Mouse (Mus musculus) urinary bladder, adult 2 months (tissue): ENCODE results near the gene Zfp981. TPM values are rescaled to one million over a fixed set of nuclear protein-coding genes. Genes with fewer than 3 reads are reported as not detected.
"Not testable (repeated sequence)": the region's sequence is repeated elsewhere in the genome, so short reads cannot be mapped to it uniquely, and the experiment has no call there.

Source experiments
- DNase-seq: peaks from one replicate; pipeline ENCODE4 v3.0.0; 2022; ENCODE audit warnings: low spot score
- polyA plus RNA-seq: library from polyadenylated mRNA; depleted of rRNA; stranded (reverse); fragments of >200 nt; gene quantifications from 2 replicates; pipeline ENCODE4 v1.2.3, GENCODE M21; 2012; rRNA removed

The Zfp981 gene
- 0.09 and 0.17 TPM in 2 replicates for polyA plus RNA-seq

GRCm38 (mm10) chr4:146501727-146502126 is at the start of gene Zfp981:
Gene Zfp981, plus strand, starts transcription at chr4:146502027.
- DNase-seq = not testable (repeated sequence)

- not testable (repeated sequence) for DNase-seq
Observed at GRCm38 (mm10) chr4:146452576-146452975, 49.3 kb upstream of the Zfp981 start.

- not testable (repeated sequence) for DNase-seq
Observed at GRCm38 (mm10) chr4:146454170-146454569, 47.7 kb upstream of the Zfp981 start.

GRCm38 (mm10) chr4:146454896-146455295 is 46.9 kb upstream of the Zfp981 start:
- DNase-seq = no peak

GRCm38 (mm10) chr4:146455321-146455721 is 46.5 kb upstream of the Zfp981 start:
- DNase-seq = no peak

- no peak for DNase-seq
Observed at GRCm38 (mm10) chr4:146456061-146456726, 45.6 kb upstream of the Zfp981 start.

GRCm38 (mm10) chr4:146457126-146457525 is 44.7 kb upstream of the Zfp981 start:
- no peak for DNase-seq

GRCm38 (mm10) chr4:146457720-146458119 is 44.1 kb upstream of the Zfp981 start:
- DNase-seq = no peak

GRCm38 (mm10) chr4:146459822-146460221 is 42.0 kb upstream of the Zfp981 start:
- DNase-seq = not testable (repeated sequence)

GRCm38 (mm10) chr4:146460685-146461084 is 41.1 kb upstream of the Zfp981 start:
- DNase-seq = not testable (repeated sequence)

- not testable (repeated sequence) for DNase-seq
Observed at GRCm38 (mm10) chr4:146463649-146464351, 38.0 kb upstream of the Zfp981 start.

GRCm38 (mm10) chr4:146469984-146470383 is 31.8 kb upstream of the Zfp981 start:
- DNase-seq = not testable (repeated sequence)

GRCm38 (mm10) chr4:146474181-146474580 is 27.6 kb upstream of the Zfp981 start:
- not testable (repeated sequence) for DNase-seq

- DNase-seq = not testable (repeated sequence)
Observed at GRCm38 (mm10) chr4:146474716-146475676, 26.8 kb upstream of the Zfp981 start.

GRCm38 (mm10) chr4:146476260-146476659 is 25.6 kb upstream of the Zfp981 start:
- not testable (repeated sequence) for DNase-seq

- not testable (repeated sequence) for DNase-seq
Observed at GRCm38 (mm10) chr4:146476959-146477358, 24.9 kb upstream of the Zfp981 start.

GRCm38 (mm10) chr4:146480376-146481096 is 21.3 kb upstream of the Zfp981 start:
- not testable (repeated sequence) for DNase-seq

GRCm38 (mm10) chr4:146482546-146482945 is 19.3 kb upstream of the Zfp981 start:
- not testable (repeated sequence) for DNase-seq

GRCm38 (mm10) chr4:146483571-146484280 is 18.1 kb upstream of the Zfp981 start:
- not testable (repeated sequence) for DNase-seq

- DNase-seq = not testable (repeated sequence)
Observed at GRCm38 (mm10) chr4:146484676-146485075, 17.2 kb upstream of the Zfp981 start.
